Mouse (Mus musculus) kidney, adult 2 months (tissue): Measurements from ENCODE around the gene Shank2. TPM values are rescaled to one million over a fixed set of nuclear protein-coding genes. Genes with fewer than 3 reads are reported as not detected.

Experiments used
- DNase-seq: peaks from one replicate; pipeline ENCODE4 v3.0.0; 2021
- H3K27ac ChIP-seq: fragments of 200-500 bp; 2 replicates; pipeline ENCODE4 v1.5.1; 2012; ENCODE audit warnings: low read depth, low read length, control low read depth, inconsistent platforms; ENCODE audit not compliant: insufficient read depth
- H3K27me3 ChIP-seq: fragments of 200-500 bp; replicated peaks from 2 replicates; pipeline ENCODE4 v1.6.1; 2012; ENCODE audit warnings: mild to moderate bottlenecking, moderate library complexity, low read length, inconsistent platforms; ENCODE audit not compliant: control insufficient read depth, insufficient read depth
- H3K36me3 ChIP-seq: fragments of 200-500 bp; 2 replicates; pipeline ENCODE4 v1.6.1; 2012; ENCODE audit warnings: mild to moderate bottlenecking, moderate library complexity, low read length, inconsistent platforms; ENCODE audit not compliant: control insufficient read depth, insufficient read depth
- H3K4me1 ChIP-seq: fragments of 200-500 bp; 2 replicates; pipeline ENCODE4 v1.6.1; 2011; ENCODE audit warnings: low read length; ENCODE audit not compliant: control insufficient read depth, insufficient read depth
- H3K4me3 ChIP-seq: fragments of 200-500 bp; 2 replicates; pipeline ENCODE4 v1.5.1; 2011; ENCODE audit warnings: mild to moderate bottlenecking, low read depth, low read length, control low read depth; ENCODE audit not compliant: insufficient read depth
- CTCF ChIP-seq: fragments of 200-500 bp; conservative IDR thresholded peaks from 2 replicates; pipeline ENCODE4 v1.5.1; 2011; ENCODE audit warnings: low read depth, mild to moderate bottlenecking, control low read depth, low read length, moderate library complexity, mixed read lengths; ENCODE audit not compliant: insufficient read depth, insufficient read length
- POLR2A ChIP-seq: fragments of 200-500 bp; IDR thresholded peaks from one replicate; pipeline ENCODE4 v1.6.1; 2011; ENCODE audit warnings: low read depth, low read length, control low read depth
- WGBS: fragments of 180-500 bp; shearing (Covaris S2); methylation state at CpG from one replicate; pipeline ENCODE4 v1.1.7; 2018; 5-methylcytosine and 5-hydroxymethylcytosine counted together
- polyA plus RNA-seq: library from polyadenylated mRNA; depleted of rRNA; stranded (reverse); fragments of >200 nt; gene quantifications from 2 replicates; pipeline ENCODE4 v1.2.3, GENCODE M21; 2012

The Shank2 gene
- polyA plus RNA-seq, 1 experiment, result 16.1 TPM

- no peak for TF ChIP-seq CTCF
- H3K36me3 ChIP-seq, result no peaks in the 10 kb centered on the region
- no peaks in the 10 kb centered on the region for H3K27me3 ChIP-seq
- no peak for DNase-seq
- WGBS, result 76% methylated on average over 4 of the region's 4 CpGs
- no peaks in the 10 kb centered on the region for H3K4me1 ChIP-seq
- H3K27ac ChIP-seq, result no peak overlapping the region
- H3K4me3 ChIP-seq, result no peak overlapping the region
Measured at GRCm38 (mm10) chr7:144235523-144235922, 233.8 kb downstream of the Shank2 start.

GRCm38 (mm10) chr7:144236802-144237201, 235.1 kb downstream of the Shank2 start:
- no peaks in the 10 kb centered on the region for H3K27me3 ChIP-seq
- no peak overlapping the region for H3K4me3 ChIP-seq
- TF ChIP-seq POLR2A (no peak), CTCF (no peak)
- DNase-seq, result no peak
- no peak overlapping the region for H3K27ac ChIP-seq
- no peaks in the 10 kb centered on the region for H3K4me1 ChIP-seq
- no peaks in the 10 kb centered on the region for H3K36me3 ChIP-seq
- 53% methylated on average over 13 of the region's 13 CpGs for WGBS

DNA sequence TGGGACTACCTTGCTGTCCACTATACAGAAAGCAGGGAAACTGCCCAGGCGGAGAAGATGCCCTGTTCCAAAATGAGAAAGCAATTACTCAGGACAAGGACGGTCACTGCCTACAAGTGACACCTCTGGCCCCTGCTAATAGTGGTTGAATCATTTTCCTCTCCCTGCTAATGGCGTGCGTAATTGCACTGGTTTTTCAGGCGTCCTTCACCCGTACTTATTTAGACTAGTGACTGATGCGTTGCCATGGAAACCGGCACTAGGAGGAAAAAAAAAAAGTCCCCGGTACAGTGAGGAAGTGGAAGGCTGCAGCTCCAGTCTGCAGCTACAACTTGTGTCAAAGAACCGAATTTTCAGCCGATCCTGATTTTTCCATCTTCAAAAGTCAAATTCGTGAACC, 236.7 kb downstream of the Shank2 start:
- 42% methylated on average over 12 of the region's 12 CpGs for WGBS
- Histone ChIP-seq H3K4me3 (no peak overlapping the region), H3K36me3 (no peaks in the 10 kb centered on the region), H3K27me3 (no peaks in the 10 kb centered on the region), H3K4me1 (no peaks in the 10 kb centered on the region), H3K27ac (no peak overlapping the region)
- no peak for DNase-seq
- TF ChIP-seq POLR2A, result no peak
- TF ChIP-seq CTCF, result no peak

GRCm38 (mm10) chr7:144238992-144239391, 237.3 kb downstream of the Shank2 start:
- no peak for DNase-seq
- TF ChIP-seq POLR2A, result no peak
- no peak for TF ChIP-seq CTCF
- Histone ChIP-seq H3K27ac (no peak overlapping the region), H3K4me1 (no peaks in the 10 kb centered on the region), H3K36me3 (no peaks in the 10 kb centered on the region), H3K27me3 (no peaks in the 10 kb centered on the region), H3K4me3 (no peak overlapping the region)
- 77% methylated on average over 12 of the region's 12 CpGs for WGBS

- Histone ChIP-seq H3K4me1 (no peaks in the 10 kb centered on the region), H3K4me3 (no peak overlapping the region), H3K36me3 (no peaks in the 10 kb centered on the region), H3K27ac (no peak overlapping the region), H3K27me3 (no peaks in the 10 kb centered on the region)
- WGBS, result 52% methylated on average over 6 of the region's 6 CpGs
- no peak for DNase-seq
- TF ChIP-seq CTCF (no peak), POLR2A (no peak)
Measured at GRCm38 (mm10) chr7:144239571-144240370, 238.0 kb downstream of the Shank2 start.

GRCm38 (mm10) chr7:144240736-144241343, 239.1 kb downstream of the Shank2 start:
- Histone ChIP-seq H3K36me3 (no peaks in the 10 kb centered on the region), H3K4me3 (no peak overlapping the region), H3K27me3 (no peaks in the 10 kb centered on the region), H3K27ac (no peak overlapping the region), H3K4me1 (no peaks in the 10 kb centered on the region)
- DNase-seq, result no peak
- TF ChIP-seq CTCF (no peak), POLR2A (no peak)
- 65% methylated on average over 4 of the region's 4 CpGs for WGBS

DNA sequence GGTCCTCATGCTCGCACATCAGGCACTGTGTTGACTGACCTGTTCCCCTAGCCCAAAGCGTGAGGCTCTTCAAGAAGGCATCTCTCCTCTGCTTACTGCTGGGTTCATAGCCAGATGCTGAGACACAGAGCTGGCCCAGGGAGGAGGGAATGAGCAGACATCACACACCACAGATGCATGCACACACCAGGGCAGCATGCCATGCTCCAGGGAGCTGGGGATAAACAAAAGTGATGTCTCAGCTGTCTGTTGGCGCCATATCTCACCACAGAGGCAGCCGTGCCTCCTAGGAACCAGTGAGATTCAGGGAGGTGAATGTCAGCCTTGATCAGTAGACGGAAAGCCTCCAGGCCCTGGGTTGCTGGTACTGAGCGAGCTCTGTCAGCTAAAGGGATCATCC, 242.5 kb downstream of the Shank2 start:
- no peak for DNase-seq
- WGBS, result 79% methylated on average over 6 of the region's 6 CpGs
- no peak for TF ChIP-seq POLR2A
- no peak for TF ChIP-seq CTCF
- H3K36me3 ChIP-seq, result no peaks in the 10 kb centered on the region
- H3K27ac ChIP-seq, result no peak overlapping the region
- no peaks in the 10 kb centered on the region for H3K27me3 ChIP-seq
- H3K4me1 ChIP-seq, result no peaks in the 10 kb centered on the region
- no peak overlapping the region for H3K4me3 ChIP-seq
